Mouse (Mus musculus) hindbrain, embryonic 15.5 days (tissue): ENCODE measurements around the gene Tmed10. TPM values are rescaled to one million over a fixed set of nuclear protein-coding genes. Genes with fewer than 3 reads are reported as not detected.

ENCODE experiments used
- ATAC-seq: fragments of 200-750 bp; cut with Nextera tagmentation; 2 replicates; pipeline ENCODE4 v1.8.0; 2017; ENCODE audit warnings: low read depth, moderate number of reproducible peaks, moderate TSS enrichment; ENCODE audit not compliant: low FRiP score
- H3K27ac ChIP-seq: fragments of 300-500 bp; sonication (generic); replicated peaks from 2 replicates; pipeline ENCODE4 v1.5.1; 2015; ENCODE audit warnings: mild to moderate bottlenecking, inconsistent platforms
- H3K27me3 ChIP-seq: fragments of 300-500 bp; sonication (generic); 2 replicates; pipeline ENCODE4 v1.6.1; 2015; ENCODE audit warnings: control low read depth, inconsistent platforms
- H3K36me3 ChIP-seq: fragments of 300-500 bp; sonication (generic); 2 replicates; pipeline ENCODE4 v1.6.1; 2015; ENCODE audit warnings: control low read depth, inconsistent platforms
- H3K4me1 ChIP-seq: fragments of 300-500 bp; sonication (generic); replicated peaks from 2 replicates; pipeline ENCODE4 v1.6.1; 2015; ENCODE audit warnings: control low read depth, inconsistent platforms
- H3K4me2 ChIP-seq: fragments of 300-500 bp; sonication (generic); 2 replicates; pipeline ENCODE4 v1.6.1; 2015; ENCODE audit warnings: moderate library complexity, mild to moderate bottlenecking, inconsistent platforms
- H3K4me3 ChIP-seq: fragments of 300-500 bp; sonication (generic); 2 replicates; pipeline ENCODE4 v1.5.1; 2015; ENCODE audit warnings: mild to moderate bottlenecking, inconsistent platforms
- H3K9ac ChIP-seq: fragments of 300-500 bp; sonication (generic); 2 replicates; pipeline ENCODE4 v1.6.1; 2015; ENCODE audit warnings: inconsistent platforms
- H3K9me3 ChIP-seq: fragments of 300-500 bp; sonication (generic); 2 replicates; pipeline ENCODE4 v1.6.1; 2016; ENCODE audit warnings: control low read depth, inconsistent platforms
- WGBS: fragments of 180-500 bp; shearing (Covaris S2); methylation state at CpG from one replicate; pipeline ENCODE4 v1.1.7; 2015; 5-methylcytosine and 5-hydroxymethylcytosine counted together
- polyA plus RNA-seq: library from polyadenylated mRNA; unstranded; fragments of >200 nt; fragmentation: Nextera tagmentation; extraction: Ambion mirVana; gene quantifications from 2 replicates; pipeline ENCODE4 v1.2.1, GENCODE M21; 2015

Gene Tmed10
- polyA plus RNA-seq, 1 experiment from 2014 or later: 186 TPM

GRCm38 (mm10) chr12:85298835-85299180, 75.8 kb downstream of the Tmed10 start:
- no peaks in the 10 kb centered on the region; the same call in 1 of the 2 replicates for H3K9me3 ChIP-seq
- no peak for ATAC-seq
- H3K27me3 ChIP-seq: no peaks in the 10 kb centered on the region
- no peak overlapping the region for H3K4me3 ChIP-seq
- H3K9ac ChIP-seq: no peak overlapping the region
- H3K36me3 ChIP-seq: peaks cover 31% of the 10 kb centered on the region
- no peak overlapping the region for H3K27ac ChIP-seq
- no peak overlapping the region for H3K4me2 ChIP-seq
- 86% methylated on average over 1 of the region's 1 CpGs for WGBS
- H3K4me1 ChIP-seq: no peaks in the 10 kb centered on the region

- Histone ChIP-seq H3K4me3 (no peak overlapping the region), H3K9ac (no peak overlapping the region), H3K9me3 (no peaks in the 10 kb centered on the region; the same call in 1 of the 2 replicates), H3K4me1 (no peaks in the 10 kb centered on the region), H3K27me3 (no peaks in the 10 kb centered on the region), H3K36me3 (peaks cover 28% of the 10 kb centered on the region), H3K27ac (no peak overlapping the region), H3K4me2 (no peak overlapping the region)
- ATAC-seq: no peak
- 85% methylated on average over 11 of the region's 11 CpGs for WGBS
These were observed 76.4 kb downstream of the Tmed10 start for GRCm38 (mm10) chr12:85298127-85298834.

GRCm38 (mm10) chr12:85297345-85297997, 77.2 kb downstream of the Tmed10 start:
- no peak overlapping the region for H3K4me2 ChIP-seq
- no peak for ATAC-seq
- H3K4me3 ChIP-seq: no peak overlapping the region
- H3K9ac ChIP-seq: no peak overlapping the region
- WGBS: 84% methylated on average over 10 of the region's 10 CpGs
- H3K36me3 ChIP-seq: peaks cover 26% of the 10 kb centered on the region
- H3K27ac ChIP-seq: no peak overlapping the region
- H3K9me3 ChIP-seq: no peaks in the 10 kb centered on the region; the same call in 1 of the 2 replicates
- no peaks in the 10 kb centered on the region for H3K27me3 ChIP-seq
- H3K4me1 ChIP-seq: no peaks in the 10 kb centered on the region

GRCm38 (mm10) chr12:85296915-85297314, 77.7 kb downstream of the Tmed10 start:
- Histone ChIP-seq H3K4me1 (no peaks in the 10 kb centered on the region), H3K27me3 (no peaks in the 10 kb centered on the region), H3K9ac (no peak overlapping the region), H3K36me3 (peaks cover 21% of the 10 kb centered on the region), H3K4me3 (no peak overlapping the region), H3K4me2 (no peak overlapping the region), H3K27ac (no peak overlapping the region), H3K9me3 (no peaks in the 10 kb centered on the region; the same call in 1 of the 2 replicates)
- 68% methylated on average over 5 of the region's 5 CpGs for WGBS
- no peak for ATAC-seq

- WGBS: 85% methylated on average over 2 of the region's 2 CpGs
- ATAC-seq: no peak
- no peak overlapping the region for H3K27ac ChIP-seq
These were observed 79.1 kb downstream of the Tmed10 start for GRCm38 (mm10) chr12:85295506-85295905.

GRCm38 (mm10) chr12:85292906-85293305, 81.7 kb downstream of the Tmed10 start:
- H3K9me3 ChIP-seq: no peaks in the 10 kb centered on the region; the same call in 1 of the 2 replicates
- no peak for ATAC-seq

More at GRCm38 (mm10) chr12:85295506-85295905, 79.1 kb downstream of the Tmed10 start:
- Histone ChIP-seq H3K4me2 (no peak overlapping the region), H3K9me3 (no peaks in the 10 kb centered on the region; the same call in 1 of the 2 replicates), H3K27me3 (no peaks in the 10 kb centered on the region), H3K9ac (no peak overlapping the region), H3K36me3 (peaks cover 7% of the 10 kb centered on the region; the same call in 1 of the 2 replicates), H3K4me3 (no peak overlapping the region), H3K4me1 (no peaks in the 10 kb centered on the region)

GRCm38 (mm10) chr12:85292288-85292687, 82.4 kb downstream of the Tmed10 start:
- ATAC-seq: no peak
- no peak overlapping the region for H3K27ac ChIP-seq
- no peak overlapping the region for H3K9ac ChIP-seq
- H3K27me3 ChIP-seq: no peaks in the 10 kb centered on the region
- no peak overlapping the region for H3K4me2 ChIP-seq
- WGBS: 83% methylated on average over 6 of the region's 6 CpGs
- peaks cover 20% of the 10 kb centered on the region for H3K4me1 ChIP-seq
- H3K36me3 ChIP-seq: no peaks in the 10 kb centered on the region
- H3K4me3 ChIP-seq: no peak overlapping the region
- no peaks in the 10 kb centered on the region; the same call in 1 of the 2 replicates for H3K9me3 ChIP-seq

More at GRCm38 (mm10) chr12:85292906-85293305, 81.7 kb downstream of the Tmed10 start:
- Histone ChIP-seq H3K36me3 (no peaks in the 10 kb centered on the region), H3K9ac (no peak overlapping the region), H3K27me3 (no peaks in the 10 kb centered on the region), H3K4me3 (no peak overlapping the region), H3K4me1 (peaks cover 15% of the 10 kb centered on the region), H3K27ac (no peak overlapping the region), H3K4me2 (no peak overlapping the region)

- Histone ChIP-seq H3K27me3 (no peaks in the 10 kb centered on the region), H3K4me3 (no peak overlapping the region), H3K9ac (no peak overlapping the region), H3K4me2 (no peak overlapping the region), H3K36me3 (no peaks in the 10 kb centered on the region), H3K27ac (no peak overlapping the region), H3K4me1 (peaks cover 20% of the 10 kb centered on the region), H3K9me3 (no peaks in the 10 kb centered on the region; the same call in 1 of the 2 replicates)
- no peak for ATAC-seq
These were observed 83.1 kb downstream of the Tmed10 start for GRCm38 (mm10) chr12:85291541-85291940.

GRCm38 (mm10) chr12:85290633-85291032, 84.0 kb downstream of the Tmed10 start:
- no peak for ATAC-seq
- 84% methylated on average over 10 of the region's 10 CpGs for WGBS
- H3K4me2 ChIP-seq: no peak overlapping the region

More at GRCm38 (mm10) chr12:85290633-85291032, 84.0 kb downstream of the Tmed10 start:
- Histone ChIP-seq H3K4me1 (peaks cover 20% of the 10 kb centered on the region), H3K27ac (no peak overlapping the region), H3K4me3 (no peak overlapping the region), H3K9me3 (no peaks in the 10 kb centered on the region; the same call in 1 of the 2 replicates), H3K9ac (no peak overlapping the region), H3K27me3 (no peaks in the 10 kb centered on the region), H3K36me3 (no peaks in the 10 kb centered on the region)

Other genes with a start within 250 kb of the Tmed10 start
- gene Rps6kl1, start 223.6 kb downstream of the Tmed10 start, polyA plus RNA-seq: 32.9 and 35.7 TPM in 2 replicates
- gene Pgf, start 197.1 kb downstream of the Tmed10 start, polyA plus RNA-seq: 8.7 and 8.9 TPM in 2 replicates
- 75.1 and 79.6 TPM in 2 replicates for gene Eif2b2, start 155.4 kb downstream of the Tmed10 start, polyA plus RNA-seq
- gene Mlh3, start 104.2 kb downstream of the Tmed10 start, polyA plus RNA-seq: 7.9 and 8.4 TPM in 2 replicates
- 51.3 and 56.1 TPM in 2 replicates for gene Acyp1, start 86.4 kb downstream of the Tmed10 start, polyA plus RNA-seq
- 1.7 and 2.2 TPM in 2 replicates for gene Zc2hc1c, start 86.3 kb downstream of the Tmed10 start, polyA plus RNA-seq
- gene Nek9, start 35.5 kb downstream of the Tmed10 start, polyA plus RNA-seq: 12.4 TPM in 2 replicates
- gene Fos, start 99.0 kb upstream of the Tmed10 start, polyA plus RNA-seq: 2.6 and 4.0 TPM in 2 replicates
- 0.54 and 0.64 TPM in 2 replicates for gene Jdp2, start 224.2 kb upstream of the Tmed10 start, polyA plus RNA-seq